Mouse (Mus musculus) liver, embryonic 14.5 days (tissue): ENCODE measurements around the gene Naif1.

Source experiments
- CTCF ChIP-seq: IDR thresholded peaks from 2 replicates; pipeline ENCODE4 v1.5.1; 2016; ENCODE audit warnings: antibody characterized with exemption, low read depth, control low read depth
- EP300 ChIP-seq: IDR thresholded peaks from 2 replicates; pipeline ENCODE4 v1.6.1; 2016; ENCODE audit warnings: antibody characterized with exemption, low read depth

DNA sequence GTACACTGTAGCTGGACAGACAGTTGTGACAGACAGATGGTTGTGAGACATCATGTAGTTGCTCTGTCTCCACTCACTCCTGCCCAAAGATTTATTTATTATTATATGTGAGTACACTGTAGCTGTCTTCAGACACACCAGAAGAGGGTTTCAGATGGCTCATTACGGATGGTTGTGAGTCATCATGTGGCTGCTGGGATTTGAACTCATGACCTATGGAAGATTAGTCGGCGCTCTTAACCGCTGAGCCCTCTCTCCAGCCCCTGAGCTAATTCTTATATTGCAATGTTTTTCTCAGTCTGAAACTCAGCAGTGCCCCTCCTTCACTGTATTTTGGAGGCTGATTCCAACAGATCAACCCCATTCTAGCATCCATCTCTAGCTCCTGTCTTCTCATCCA, 35.5 kb downstream of the Naif1 start:
- TF ChIP-seq CTCF, result no peak
- TF ChIP-seq EP300, result no peak
